Mouse (Mus musculus): ENCODE data around the gene Ppp1r15a.
"Not testable (repeated sequence)": the region's sequence is repeated elsewhere in the genome, so short reads cannot be mapped to it uniquely, and the experiment has no call there.

The Ppp1r15a gene

DNA sequence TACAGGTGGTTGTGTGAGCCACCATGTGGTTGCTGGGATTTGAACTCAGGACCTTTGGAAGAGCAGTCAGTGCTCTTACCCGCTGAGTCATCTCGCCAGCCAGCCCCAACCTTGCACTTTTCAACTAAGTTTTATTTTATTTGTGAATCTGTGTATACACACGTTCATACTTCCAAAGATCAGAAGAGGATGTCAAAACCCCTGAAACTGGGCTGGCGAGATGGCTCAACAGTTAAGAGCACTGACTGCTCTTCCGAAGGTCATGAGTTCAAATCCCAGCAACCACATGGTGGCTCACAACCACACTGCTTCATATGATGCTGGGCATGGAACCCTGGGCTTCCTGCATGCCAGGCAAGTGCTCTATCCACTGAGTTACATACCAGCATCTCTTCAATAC lies 41.1 kb downstream of the Ppp1r15a start:
- not testable (repeated sequence) for DNase-seq (ENCODE audit: low spot score)

DNA sequence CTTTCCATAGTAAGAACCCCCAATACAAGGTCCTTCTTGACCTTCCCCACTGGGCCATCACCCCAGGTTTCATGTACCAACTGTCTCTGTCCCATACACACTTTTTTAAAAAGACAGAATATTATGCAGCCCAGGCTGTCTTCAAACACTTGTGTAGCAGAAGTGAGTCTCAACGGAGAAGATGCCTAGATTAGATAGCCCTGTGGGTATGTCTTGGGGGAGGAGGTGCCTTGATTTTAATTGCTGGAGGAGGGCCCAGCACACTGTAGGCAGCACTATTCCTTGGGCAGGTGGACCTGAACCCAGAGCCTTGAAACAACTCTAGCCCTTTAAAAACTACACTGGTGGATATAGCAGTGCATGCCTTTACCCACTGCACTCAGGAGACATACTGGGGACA lies 43.9 kb downstream of the Ppp1r15a start:
- DNase-seq (ENCODE audit: low spot score): no peak

DNA sequence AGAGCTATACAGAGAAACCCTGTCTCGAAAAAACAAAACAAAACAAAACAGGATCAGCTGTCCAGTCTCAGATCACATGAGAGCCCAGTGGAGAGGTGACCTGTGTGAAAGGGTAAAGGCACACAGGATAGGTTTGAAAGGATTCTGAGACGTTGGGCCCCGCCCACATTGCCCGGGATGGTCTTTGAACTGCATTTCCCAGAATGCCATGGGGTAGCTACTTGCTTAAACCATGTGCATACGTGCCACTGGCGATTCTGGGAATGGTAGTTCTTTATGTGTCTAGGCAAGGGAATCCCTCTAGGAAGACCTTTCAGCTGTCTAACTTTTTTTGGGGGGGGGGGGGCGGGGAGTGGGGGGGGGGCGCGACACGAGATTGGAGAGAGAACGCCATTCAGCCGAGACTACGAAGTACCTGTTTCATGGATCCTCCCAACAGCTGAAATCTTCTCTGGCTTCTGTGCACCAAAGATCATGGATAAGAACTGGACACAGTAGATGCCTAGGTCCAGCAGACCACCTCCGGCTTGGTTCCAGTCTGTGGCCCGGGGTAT lies 44.6 kb downstream of the Ppp1r15a start, which contains the start of gene Tulp2:
Tulp2 (plus strand) TSS at position 504 of the 554 bp plus-strand sequence.
- peak; percentile 83 for DNase-seq (ENCODE audit: low spot score)

DNA sequence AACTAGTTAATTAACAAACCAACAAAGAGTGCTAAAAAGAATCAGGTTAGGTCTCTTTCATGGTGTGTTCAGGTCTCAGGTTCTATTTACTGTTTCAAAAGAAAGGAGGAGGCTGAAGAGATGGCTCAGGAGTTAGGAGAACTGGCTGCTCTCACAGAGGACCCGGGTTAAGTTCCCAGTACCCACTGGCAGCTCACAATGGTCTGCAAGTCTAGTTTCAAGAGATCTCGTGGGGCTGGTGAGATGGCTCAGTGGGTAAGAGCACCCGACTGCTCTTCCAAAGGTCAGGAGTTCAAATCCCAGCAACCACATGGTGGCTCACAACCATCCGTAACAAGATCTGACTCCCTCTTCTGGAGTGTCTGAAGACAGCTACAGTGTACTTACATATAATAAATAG lies 45.8 kb downstream of the Ppp1r15a start:
- not testable (repeated sequence) for DNase-seq (ENCODE audit: low spot score)

DNA sequence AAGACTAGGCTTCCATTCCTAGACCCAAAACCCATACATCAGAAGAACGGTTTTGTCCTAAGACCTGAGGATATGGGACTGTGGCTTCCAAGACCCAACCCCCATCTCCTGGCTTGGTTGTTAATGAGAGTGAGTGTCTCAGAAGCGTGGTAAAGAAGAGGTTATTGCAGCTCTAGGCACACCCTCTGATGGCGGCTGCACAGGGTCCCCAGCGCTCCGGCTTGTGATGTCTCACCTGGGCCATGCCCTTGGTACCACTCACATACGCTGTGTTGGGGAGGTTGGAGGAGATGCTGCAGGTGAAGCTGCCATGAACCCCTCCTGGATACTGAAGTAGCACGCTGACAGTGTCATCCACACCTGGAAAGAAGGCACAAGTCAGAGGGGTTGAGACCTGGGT lies 47.3 kb downstream of the Ppp1r15a start:
- no peak for DNase-seq (ENCODE audit: low spot score)

DNA sequence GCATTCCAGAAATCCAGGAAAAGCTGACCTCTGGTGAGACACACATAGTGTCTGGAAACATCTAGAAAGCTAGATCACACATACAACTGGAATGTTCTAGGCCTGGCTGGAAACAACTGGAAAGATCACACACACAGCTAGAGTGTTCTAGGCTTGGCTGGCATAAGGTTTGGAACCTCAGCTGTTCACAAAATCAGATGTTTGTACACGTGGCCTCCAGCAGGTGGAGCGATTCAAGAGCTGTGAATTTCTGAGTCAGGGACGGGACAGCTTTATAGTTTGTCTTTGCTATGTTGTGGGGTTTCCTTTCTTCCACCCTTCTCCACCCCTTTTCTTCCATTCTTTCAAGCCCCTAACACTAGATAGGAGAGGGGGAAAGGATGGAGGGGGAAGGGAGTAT lies 49.1 kb downstream of the Ppp1r15a start:
- no peak for DNase-seq (ENCODE audit: low spot score)

GRCm38 (mm10) chr7:45476453-45476852 lies 49.6 kb downstream of the Ppp1r15a start:
- no peak for DNase-seq (ENCODE audit: low spot score)

DNA sequence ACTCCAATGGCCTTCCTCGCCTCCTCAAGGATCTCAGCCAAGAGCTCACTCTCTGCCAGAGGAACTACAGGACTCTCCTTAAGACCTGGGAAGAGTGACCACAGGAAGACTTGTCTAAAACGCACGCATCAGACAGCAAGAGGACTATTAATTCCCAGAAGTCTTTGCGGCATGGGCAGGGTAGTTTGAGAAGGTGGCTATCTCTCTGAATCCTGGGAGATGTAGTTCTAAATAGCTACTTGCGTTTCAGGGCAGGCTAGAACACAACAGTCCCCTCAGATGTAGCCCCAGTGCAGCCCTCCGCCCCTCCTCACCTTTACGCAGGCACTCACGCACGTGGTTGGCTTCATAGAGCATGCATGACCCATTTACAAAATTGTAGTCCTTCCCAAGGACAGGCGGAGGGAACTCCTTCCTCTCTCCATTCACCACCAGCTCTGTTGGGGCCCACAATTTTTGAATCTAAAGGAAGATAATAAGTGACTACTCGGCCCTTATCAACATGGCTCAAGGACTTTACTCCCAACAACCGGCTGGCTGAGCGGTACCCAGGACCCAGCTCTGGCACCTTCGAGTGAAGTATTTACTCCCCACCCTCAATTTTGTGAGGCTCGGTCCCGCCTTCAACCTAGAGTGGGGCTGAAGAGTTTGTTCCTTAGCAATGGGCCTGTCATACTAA lies 50.6 kb downstream of the Ppp1r15a start:
- no peak for DNase-seq (ENCODE audit: low spot score)
